ENCODE assay signal across 11 mouse cellular contexts in genomic region chr2:158256894-158257293, GRCm38 (mm10). TPM values are rescaled to one million over a fixed set of nuclear protein-coding genes. Genes with fewer than 3 reads are reported as not detected.
DNase-seq lines count a peak whose midpoint lies in the region; ATAC-seq lines count a peak whose summit lies in the region.
"Had no signal": no experiment of that assay in that cellular context is flagged by ENCODE, and none has a peak within 500 bp of the region (broad histone marks: within the 10 kb centered on the region; RNA-seq: fewer than 3 reads in every experiment).

No protein-coding gene starts in this region.

- ATAC-seq in stomach, embryonic 15.5 days (ENCODE audit: insufficient read depth, low FRiP score, low read depth), result 0 out of 2 replicates have a peak, but pooled peaks have one; percentile 62

- intact Hi-C loops in heart, postnatal 25 days (cut with DNase I), result no loop called here

- H3K4me2 ChIP-seq in stomach, embryonic 15.5 days, result peak overlapping the region; percentile 32

- 6% methylated on average over 5 of the region's 5 CpGs for WGBS in stomach, embryonic 15.5 days

- H3K36me3 ChIP-seq in stomach, embryonic 15.5 days, result no peaks in the 10 kb centered on the region

- H3K9ac ChIP-seq in stomach, embryonic 15.5 days, result no peak overlapping the region

- peaks cover 16% of the 10 kb centered on the region; the same call in 1 of the 2 replicates for H3K4me1 ChIP-seq in stomach, embryonic 15.5 days

- H3K27me3 ChIP-seq in stomach, embryonic 15.5 days (replicated peaks), result no peaks in the 10 kb centered on the region

- DNase-seq in heart, adult 8-10 months (ENCODE audit: low spot score), result peak; percentile 37
- no peak for DNase-seq in heart, postnatal 25 days (ENCODE audit: low spot score)
- peak; percentile 41 for DNase-seq in ovary, postnatal 36 days (ENCODE audit: low spot score)
- DNase-seq in ovary, postnatal 10 days (ENCODE audit: low spot score), result no peak
- DNase-seq in gastrocnemius, postnatal 25 days, result peak; percentile 28
- no peak for DNase-seq in layer of hippocampus, adult 9-10 months (ENCODE audit: low spot score)
- no peak for DNase-seq in thymus, postnatal 0 days (ENCODE audit: low spot score)
- DNase-seq: layer of hippocampus, adult 9-11 months; right cerebral cortex, adult 18-20 months had no signal

- no peaks in the 10 kb centered on the region for H3K9me3 ChIP-seq in stomach, embryonic 15.5 days
- H3K9me3 ChIP-seq: megakaryocyte, embryonic 14.5 days had no signal

- H3K27ac ChIP-seq in stomach, embryonic 15.5 days, result peak overlapping the region; percentile 38; the same call in 1 of the 2 replicates

- H3K4me3 ChIP-seq in stomach, embryonic 15.5 days (replicated peaks), result no peak overlapping the region
- H3K4me3 ChIP-seq: megakaryocyte, embryonic 14.5 days had no signal

RNA-seq across cellular contexts. Expression of gene Bpi, which starts 1.0 kb away (rescaled TPM):
- not detected for total RNA-seq in heart, adult 8-10 months (2022)
- not detected for total RNA-seq in heart, postnatal 25 days (2021)
- total RNA-seq in gastrocnemius, postnatal 25 days (2021), result not detected
- not detected in 2 replicates for polyA plus RNA-seq in stomach, embryonic 15.5 days (2015; fragmentation: Nextera tagmentation; extraction: Ambion mirVana)
- polyA plus RNA-seq in thymus, postnatal 0 days (2015; fragmentation: Nextera tagmentation; extraction: Ambion mirVana), result 0.08 TPM in 1 of 2 replicates, not detected in the other

RNA-seq across cellular contexts. Expression of gene D630003M21Rik, which starts 27.9 kb away (rescaled TPM):
- total RNA-seq in heart, adult 8-10 months (2022), result 1 to 10 TPM; 4.7 to 6.3 (median 5.5) TPM
- total RNA-seq in heart, postnatal 25 days (2021), result 1 to 10 TPM; 6.3 to 8.0 TPM
- 1 to 10 TPM; 1.8 to 2.0 TPM for total RNA-seq in gastrocnemius, postnatal 25 days (2021)
- polyA plus RNA-seq in stomach, embryonic 15.5 days (2015; fragmentation: Nextera tagmentation; extraction: Ambion mirVana), result 3.8 TPM in 2 replicates
- polyA plus RNA-seq in thymus, postnatal 0 days (2015; fragmentation: Nextera tagmentation; extraction: Ambion mirVana), result 0.35 and 0.47 TPM in 2 replicates

RNA-seq across cellular contexts. Expression of gene Lbp, which starts 49.4 kb away (rescaled TPM):
- 1 to 10 TPM; 3.7 to 7.8 (median 5.6) TPM for total RNA-seq in heart, adult 8-10 months (2022)
- total RNA-seq in heart, postnatal 25 days (2021), result 1 to 10 TPM; 5.4 to 6.4 TPM
- 10 to 100 TPM in 1 of 2 experiments, 1 to 10 TPM in 1; 4.7 to 11.1 TPM for total RNA-seq in gastrocnemius, postnatal 25 days (2021)
- polyA plus RNA-seq in stomach, embryonic 15.5 days (2015; fragmentation: Nextera tagmentation; extraction: Ambion mirVana), result 6.0 and 8.2 TPM in 2 replicates
- polyA plus RNA-seq in thymus, postnatal 0 days (2015; fragmentation: Nextera tagmentation; extraction: Ambion mirVana), result 3.2 and 4.9 TPM in 2 replicates

Comparison
In these comparisons a context has a peak if more than half of its experiments do, and no peak if none do; other contexts are left out.
1. DNase-seq: peak in heart, adult 8-10 months (single experiment), ovary, postnatal 36 days (single experiment) and gastrocnemius, postnatal 25 days (single experiment); none in heart, postnatal 25 days (single experiment), ovary, postnatal 10 days (single experiment), layer of hippocampus, adult 9-10 months (single experiment) and thymus, postnatal 0 days (single experiment).